ENCODE assay signal across 27 mouse cellular contexts in genomic region chr9:93870778-93871177, GRCm38 (mm10).
"Had no signal": no experiment of that assay in that cellular context is flagged by ENCODE, and none has a peak within 500 bp of the region (broad histone marks: within the 10 kb centered on the region; RNA-seq: fewer than 3 reads in every experiment).

No protein-coding gene starts in this region.

- ATAC-seq: hindbrain, postnatal 0 days; intestine, embryonic 16.5 days; liver, embryonic 12.5 days had no signal

- H3K9ac ChIP-seq: heart, embryonic 13.5 days; heart, embryonic 15.5 days; hindbrain, embryonic 13.5 days; hindbrain, embryonic 15.5 days; kidney, embryonic 15.5 days; limb, embryonic 13.5 days; limb, embryonic 15.5 days; liver, embryonic 12.5 days; liver, embryonic 14.5 days had no signal

- H3K9me3 ChIP-seq: heart, embryonic 13.5 days; heart, embryonic 15.5 days; hindbrain, embryonic 13.5 days; hindbrain, embryonic 15.5 days; kidney, embryonic 15.5 days; limb, embryonic 13.5 days; limb, embryonic 15.5 days; liver, embryonic 12.5 days had no signal

- H3K4me2 ChIP-seq: heart, embryonic 11.5 days; heart, embryonic 13.5 days; heart, embryonic 15.5 days; hindbrain, embryonic 13.5 days; hindbrain, embryonic 15.5 days; kidney, embryonic 15.5 days; limb, embryonic 13.5 days; limb, embryonic 15.5 days; liver, embryonic 12.5 days had no signal

- H3K4me1 ChIP-seq: heart, embryonic 13.5 days; heart, embryonic 15.5 days; hindbrain, embryonic 13.5 days; hindbrain, embryonic 15.5 days; kidney, embryonic 15.5 days; limb, embryonic 13.5 days; limb, embryonic 15.5 days; liver, embryonic 12.5 days had no signal

- H3K4me3 ChIP-seq: gastrocnemius, adult 2 months; heart, adult 2 months; heart, embryonic 13.5 days; heart, embryonic 15.5 days; hindbrain, embryonic 13.5 days; hindbrain, embryonic 15.5 days; kidney, embryonic 15.5 days; left cerebral cortex, adult 2 months; limb, embryonic 13.5 days; limb, embryonic 15.5 days; liver, embryonic 12.5 days had no signal

- H3K36me3 ChIP-seq: heart, embryonic 13.5 days; heart, embryonic 15.5 days; hindbrain, embryonic 13.5 days; hindbrain, embryonic 15.5 days; kidney, embryonic 15.5 days; limb, embryonic 13.5 days; limb, embryonic 15.5 days; liver, embryonic 12.5 days had no signal

- H3K27ac ChIP-seq: gastrocnemius, adult 2 months; heart, adult 2 months; heart, embryonic 13.5 days; heart, embryonic 15.5 days; hindbrain, embryonic 13.5 days; hindbrain, embryonic 15.5 days; hindbrain, postnatal 0 days; kidney, embryonic 15.5 days; kidney, postnatal 0 days; left cerebral cortex, adult 2 months; limb, embryonic 13.5 days; limb, embryonic 15.5 days; liver, embryonic 12.5 days; liver, embryonic 14.5 days had no signal

- H3K27me3 ChIP-seq: heart, embryonic 13.5 days; heart, embryonic 15.5 days; hindbrain, embryonic 13.5 days; hindbrain, embryonic 15.5 days; kidney, embryonic 15.5 days; limb, embryonic 13.5 days; limb, embryonic 15.5 days; liver, embryonic 12.5 days had no signal

- DNase-seq: gastrocnemius, adult 2 months; gastrocnemius, postnatal 14 days; gastrocnemius, postnatal 36 days; heart, adult 11 months; heart, adult 2 months; heart, postnatal 14 days; heart, postnatal 36 days; kidney, adult 11 months; kidney, adult 2 months; kidney, adult 9 months; kidney, postnatal 14 days; kidney, postnatal 36 days; left cerebral cortex, postnatal 4 days had no signal
